Mouse (Mus musculus) heart, postnatal 0 days (tissue): Measurements from ENCODE around the gene Mecr. TPM values are rescaled to one million over a fixed set of nuclear protein-coding genes. Genes with fewer than 3 reads are reported as not detected.

Experiments used
- ATAC-seq: fragments of 200-750 bp; cut with Nextera tagmentation; 2 replicates; pipeline ENCODE4 v1.8.0; 2017; ENCODE audit warnings: low read depth, moderate number of reproducible peaks, moderate library complexity; ENCODE audit not compliant: insufficient read depth
- DNase-seq: peaks from one replicate; pipeline ENCODE4 v3.0.0-alpha.2; 2016; ENCODE audit warnings: low spot score
- H3K27ac ChIP-seq: fragments of 300-500 bp; sonication (generic); 2 replicates; pipeline ENCODE4 v1.5.1; 2014; ENCODE audit warnings: low read depth, mild to moderate bottlenecking
- H3K27me3 ChIP-seq: fragments of 300-500 bp; sonication (generic); 2 replicates; pipeline ENCODE4 v1.6.1; 2014; ENCODE audit warnings: low read length, mixed read lengths; ENCODE audit not compliant: control insufficient read depth, insufficient read depth
- H3K36me3 ChIP-seq: fragments of 300-500 bp; sonication (generic); replicated peaks from 2 replicates; pipeline ENCODE4 v1.6.1; 2014; ENCODE audit warnings: low read length, mixed read lengths; ENCODE audit not compliant: control insufficient read depth, insufficient read depth
- H3K4me1 ChIP-seq: fragments of 300-500 bp; sonication (generic); 2 replicates; pipeline ENCODE4 v1.6.1; 2014; ENCODE audit warnings: antibody characterized with exemption; ENCODE audit not compliant: control insufficient read depth, insufficient read depth
- H3K4me2 ChIP-seq: fragments of 300-500 bp; sonication (generic); 2 replicates; pipeline ENCODE4 v1.6.1; 2014; ENCODE audit warnings: low read depth, mild to moderate bottlenecking, low read length, moderate library complexity
- H3K4me3 ChIP-seq: fragments of 300-500 bp; sonication (generic); 2 replicates; pipeline ENCODE4 v1.5.1; 2014; ENCODE audit warnings: low read depth, low read length
- H3K9ac ChIP-seq: fragments of 300-500 bp; sonication (generic); replicated peaks from 2 replicates; pipeline ENCODE4 v1.6.1; 2014; ENCODE audit warnings: low read depth, low read length, mixed read lengths
- H3K9me3 ChIP-seq: fragments of 300-500 bp; sonication (generic); replicated peaks from 2 replicates; pipeline ENCODE4 v1.6.1; 2016; ENCODE audit warnings: low read length; ENCODE audit not compliant: control insufficient read depth
- CTCF ChIP-seq: IDR thresholded peaks from 2 replicates; pipeline ENCODE4 v1.5.1; 2016; ENCODE audit warnings: antibody characterized with exemption, control low read depth, low read depth
- EP300 ChIP-seq: IDR thresholded peaks from 2 replicates; pipeline ENCODE4 v1.6.1; 2016; ENCODE audit warnings: antibody characterized with exemption, low read depth
- WGBS: fragments of 180-500 bp; shearing (Covaris S2); extraction: QIAGEN DNeasy Blood & Tissue Kit; methylation state at CpG from one replicate; pipeline ENCODE4 v1.1.7; 2014; 5-methylcytosine and 5-hydroxymethylcytosine counted together
- polyA plus RNA-seq: library from polyadenylated mRNA; unstranded; fragments of >200 nt; fragmentation: Nextera tagmentation; extraction: Ambion mirVana; gene quantifications from 2 replicates; pipeline ENCODE4 v1.2.1, GENCODE M21; 2015
- total RNA-seq: library from RNA; depleted of rRNA; stranded (reverse); fragments of >200 nt; gene quantifications from 2 replicates; pipeline ENCODE4 v1.2.3, GENCODE M21; 2014; ENCODE audit warnings: low replicate concordance

Mecr gene
- total and polyA plus RNA-seq, 2 experiments from 2014 or later: 47.3 to 70.5 TPM

- ATAC-seq (no peak), DNase-seq (no peak)
- peaks cover 83% of the 10 kb centered on the region for H3K36me3 ChIP-seq
- no peak overlapping the region for H3K9ac ChIP-seq
- TF ChIP-seq CTCF: no peak
- no peak for TF ChIP-seq EP300
- WGBS: 90% methylated on average over 5 of the region's 5 CpGs
- H3K4me3 ChIP-seq: no peak overlapping the region
- no peaks in the 10 kb centered on the region for H3K9me3 ChIP-seq
- peaks cover 6% of the 10 kb centered on the region; the same call in 1 of the 2 replicates for H3K4me1 ChIP-seq
- no peak overlapping the region for H3K27ac ChIP-seq
- no peak overlapping the region for H3K4me2 ChIP-seq
- no peaks in the 10 kb centered on the region for H3K27me3 ChIP-seq
Observed at GRCm38 (mm10) chr4:131897109-131897508, 53.8 kb downstream of the Mecr start.

- H3K27ac ChIP-seq: no peak overlapping the region
- DNase-seq (no peak), ATAC-seq (no peak)
- WGBS: 88% methylated on average over 8 of the region's 8 CpGs
- H3K4me1 ChIP-seq: peaks cover 6% of the 10 kb centered on the region; the same call in 1 of the 2 replicates
- TF ChIP-seq EP300 (no peak), CTCF (no peak)
- no peak overlapping the region for H3K4me3 ChIP-seq
- no peak overlapping the region for H3K4me2 ChIP-seq
- H3K27me3 ChIP-seq: no peaks in the 10 kb centered on the region
- no peaks in the 10 kb centered on the region for H3K9me3 ChIP-seq
- H3K36me3 ChIP-seq: peaks cover 82% of the 10 kb centered on the region
- H3K9ac ChIP-seq: no peak overlapping the region
Observed at GRCm38 (mm10) chr4:131897787-131898186, 54.5 kb downstream of the Mecr start.

GRCm38 (mm10) chr4:131898503-131899179, 55.4 kb downstream of the Mecr start:
- Histone ChIP-seq H3K4me2 (no peak overlapping the region), H3K4me1 (peaks cover 6% of the 10 kb centered on the region; the same call in 1 of the 2 replicates), H3K4me3 (no peak overlapping the region), H3K9me3 (no peaks in the 10 kb centered on the region), H3K27me3 (no peaks in the 10 kb centered on the region), H3K9ac (no peak overlapping the region), H3K27ac (peak overlapping the region; percentile 18; the same call in 1 of the 2 replicates), H3K36me3 (peaks cover 75% of the 10 kb centered on the region)
- DNase-seq (no peak), ATAC-seq (no peak)
- TF ChIP-seq CTCF: no peak
- TF ChIP-seq EP300: no peak
- 74% methylated on average over 12 of the region's 12 CpGs for WGBS

GRCm38 (mm10) chr4:131899180-131899554, 55.9 kb downstream of the Mecr start:
- DNase-seq (peak; percentile 45), ATAC-seq (no peak)
- peaks cover 75% of the 10 kb centered on the region for H3K36me3 ChIP-seq

GRCm38 (mm10) chr4:131901090-131901489, 57.8 kb downstream of the Mecr start:
- H3K9ac ChIP-seq: no peak overlapping the region
- H3K9me3 ChIP-seq: no peaks in the 10 kb centered on the region
- TF ChIP-seq CTCF (no peak), EP300 (no peak)
- H3K27ac ChIP-seq: no peak overlapping the region
- no peaks in the 10 kb centered on the region for H3K27me3 ChIP-seq
- no peak overlapping the region for H3K4me2 ChIP-seq
- ATAC-seq (no peak), DNase-seq (no peak)
- peaks cover 6% of the 10 kb centered on the region; the same call in 1 of the 2 replicates for H3K4me1 ChIP-seq
- WGBS: 85% methylated on average over 15 of the region's 15 CpGs
- H3K36me3 ChIP-seq: peaks cover 67% of the 10 kb centered on the region
- H3K4me3 ChIP-seq: no peak overlapping the region

More at GRCm38 (mm10) chr4:131899180-131899554, 55.9 kb downstream of the Mecr start:
- no peak overlapping the region for H3K9ac ChIP-seq
- peaks cover 6% of the 10 kb centered on the region; the same call in 1 of the 2 replicates for H3K4me1 ChIP-seq
- H3K4me3 ChIP-seq: no peak overlapping the region
- no peaks in the 10 kb centered on the region for H3K9me3 ChIP-seq
- 0 out of 2 replicates have a peak overlapping the region, but pooled peaks have one; percentile 18 for H3K27ac ChIP-seq
- TF ChIP-seq CTCF (no peak), EP300 (no peak)
- WGBS: 36% methylated on average over 6 of the region's 6 CpGs
- H3K27me3 ChIP-seq: no peaks in the 10 kb centered on the region
- H3K4me2 ChIP-seq: no peak overlapping the region

GRCm38 (mm10) chr4:131904478-131904877, 61.2 kb downstream of the Mecr start:
- WGBS: 59% methylated on average over 8 of the region's 8 CpGs
- Histone ChIP-seq H3K27me3 (no peaks in the 10 kb centered on the region), H3K4me3 (no peak overlapping the region), H3K9ac (no peak overlapping the region), H3K4me1 (no peaks in the 10 kb centered on the region), H3K36me3 (peaks cover 42% of the 10 kb centered on the region), H3K27ac (no peak overlapping the region), H3K4me2 (no peak overlapping the region), H3K9me3 (no peaks in the 10 kb centered on the region)
- ATAC-seq (peak; percentile 32; the same call in 1 of the 2 replicates), DNase-seq (peak; percentile 24)
- TF ChIP-seq EP300 (no peak), CTCF (peak; percentile 66)
